Mouse (Mus musculus) activated CD4-positive, CD25-positive, alpha-beta regulatory T cell, adult 9 weeks (primary cell): ENCODE measurements around the gene Man1a. TPM values are rescaled to one million over a fixed set of nuclear protein-coding genes. Genes with fewer than 3 reads are reported as not detected.

Source experiments
- polyA plus RNA-seq: library from polyadenylated mRNA; unstranded; fragments of 100-300 nt; shearing (Covaris generic); gene quantifications from one replicate; pipeline ENCODE4 v1.2.1, GENCODE M21; 2017

Man1a gene
- polyA plus RNA-seq = 30.9 TPM

DNA sequence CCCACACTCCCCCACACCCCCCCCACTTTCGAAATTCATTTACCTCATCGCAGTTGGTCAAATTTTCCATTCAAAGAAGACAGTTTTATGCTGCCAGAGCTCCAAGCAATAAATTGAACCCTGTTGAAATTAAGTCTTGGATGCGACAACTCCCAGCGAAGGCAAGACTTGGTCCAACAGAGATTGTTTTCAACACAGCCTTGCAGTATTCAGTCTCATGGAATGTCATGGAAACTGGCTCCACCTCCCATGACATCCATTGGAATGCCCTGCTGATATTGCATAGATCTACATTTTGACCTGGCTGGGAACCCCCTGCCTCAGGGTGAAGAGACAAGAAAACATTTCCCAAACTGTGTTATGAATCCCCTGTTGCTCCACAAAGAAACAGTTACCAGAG is at the start of gene Man1a:
Man1a (minus strand) TSS at position 190 of the 400 bp plus-strand sequence.

